Mouse (Mus musculus) heart, embryonic 16.5 days (tissue): ENCODE data around the gene Tbcc. TPM values are rescaled to one million over a fixed set of nuclear protein-coding genes. Genes with fewer than 3 reads are reported as not detected.

Source experiments
- ATAC-seq: fragments of 200-750 bp; cut with Nextera tagmentation; replicated peaks from 2 replicates; pipeline ENCODE4 v1.8.0; 2017; ENCODE audit warnings: moderate number of reproducible peaks; ENCODE audit not compliant: insufficient read depth, low FRiP score; ENCODE audit errors: extremely low read depth
- H3K27ac ChIP-seq: fragments of 300-500 bp; sonication (generic); 2 replicates; pipeline ENCODE4 v1.5.1; 2014; ENCODE audit warnings: mild to moderate bottlenecking, low read length, control low read depth, moderate library complexity
- H3K27me3 ChIP-seq: fragments of 300-500 bp; sonication (generic); 2 replicates; pipeline ENCODE4 v1.6.1; 2014; ENCODE audit warnings: low read length, mixed read lengths; ENCODE audit not compliant: control insufficient read depth, insufficient read depth
- H3K36me3 ChIP-seq: fragments of 300-500 bp; sonication (generic); 2 replicates; pipeline ENCODE4 v1.6.1; 2014; ENCODE audit not compliant: control insufficient read depth, insufficient read depth
- H3K4me1 ChIP-seq: fragments of 300-500 bp; sonication (generic); 2 replicates; pipeline ENCODE4 v1.6.1; 2014; ENCODE audit warnings: low read length, mixed read lengths; ENCODE audit not compliant: control insufficient read depth, insufficient read depth
- H3K4me2 ChIP-seq: fragments of 300-500 bp; sonication (generic); 2 replicates; pipeline ENCODE4 v1.6.1; 2014; ENCODE audit warnings: low read depth, mild to moderate bottlenecking, control low read depth, low read length
- H3K4me3 ChIP-seq: fragments of 300-500 bp; sonication (generic); 2 replicates; pipeline ENCODE4 v1.5.1; 2014; ENCODE audit warnings: mild to moderate bottlenecking, control low read depth, low read length
- H3K9ac ChIP-seq: fragments of 300-500 bp; sonication (generic); 2 replicates; pipeline ENCODE4 v1.6.1; 2014; ENCODE audit warnings: low read length, control low read depth
- H3K9me3 ChIP-seq: fragments of 300-500 bp; sonication (generic); replicated peaks from 2 replicates; pipeline ENCODE4 v1.6.1; 2016; ENCODE audit warnings: low read length; ENCODE audit not compliant: control insufficient read depth
- WGBS: fragments of 180-500 bp; shearing (Covaris S2); extraction: QIAGEN DNeasy Blood & Tissue Kit; methylation state at CpG from one replicate; pipeline ENCODE4 v1.1.7; 2014; 5-methylcytosine and 5-hydroxymethylcytosine counted together
- polyA plus RNA-seq: library from polyadenylated mRNA; unstranded; fragments of >200 nt; fragmentation: Nextera tagmentation; extraction: Ambion mirVana; gene quantifications from 2 replicates; pipeline ENCODE4 v1.2.1, GENCODE M21; 2015

Tbcc gene
- polyA plus RNA-seq, 1 experiment from 2014 or later, result 42.9 TPM

- peaks cover 34% of the 10 kb centered on the region for H3K4me1 ChIP-seq
- no peaks in the 10 kb centered on the region for H3K9me3 ChIP-seq
- no peak overlapping the region for H3K4me3 ChIP-seq
- peak overlapping the region; percentile 40 for H3K9ac ChIP-seq
- no peak for ATAC-seq
- no peaks in the 10 kb centered on the region for H3K36me3 ChIP-seq
- peak overlapping the region; percentile 86 for H3K27ac ChIP-seq
- peak overlapping the region; percentile 70; the same call in 1 of the 2 replicates for H3K4me2 ChIP-seq
- WGBS, result 65% methylated on average over 7 of the region's 7 CpGs
- H3K27me3 ChIP-seq, result no peaks in the 10 kb centered on the region
These were observed 36.4 kb upstream of the Tbcc start for GRCm38 (mm10) chr17:46854096-46854495.

- Histone ChIP-seq H3K4me3 (peak overlapping the region; percentile 19), H3K27ac (peak overlapping the region; percentile 86), H3K36me3 (no peaks in the 10 kb centered on the region), H3K4me2 (peak overlapping the region; percentile 70), H3K27me3 (no peaks in the 10 kb centered on the region), H3K4me1 (peaks cover 34% of the 10 kb centered on the region), H3K9me3 (no peaks in the 10 kb centered on the region), H3K9ac (peak overlapping the region; percentile 60)
- WGBS, result 35% methylated on average over 8 of the region's 8 CpGs
- ATAC-seq, result no peak
These were observed 35.8 kb upstream of the Tbcc start for GRCm38 (mm10) chr17:46854640-46855110.

GRCm38 (mm10) chr17:46855328-46856106 lies 35.0 kb upstream of the Tbcc start:
- WGBS, result 43% methylated on average over 15 of the region's 15 CpGs

GRCm38 (mm10) chr17:46856107-46856388 lies 34.4 kb upstream of the Tbcc start:
- Histone ChIP-seq H3K4me1 (peaks cover 34% of the 10 kb centered on the region), H3K9ac (peak overlapping the region; percentile 100), H3K27ac (peak overlapping the region; percentile 99), H3K27me3 (no peaks in the 10 kb centered on the region), H3K4me3 (peak overlapping the region; percentile 66), H3K9me3 (no peaks in the 10 kb centered on the region), H3K36me3 (no peaks in the 10 kb centered on the region), H3K4me2 (peak overlapping the region; percentile 70)
- ATAC-seq, result no peak
- WGBS, result 12% methylated on average over 4 of the region's 4 CpGs

More at GRCm38 (mm10) chr17:46855328-46856106, 35.0 kb upstream of the Tbcc start:
- H3K9me3 ChIP-seq, result no peaks in the 10 kb centered on the region
- peak overlapping the region; percentile 100 for H3K9ac ChIP-seq
- H3K36me3 ChIP-seq, result no peaks in the 10 kb centered on the region
- peaks cover 34% of the 10 kb centered on the region for H3K4me1 ChIP-seq
- H3K4me3 ChIP-seq, result peak overlapping the region; percentile 66
- no peak for ATAC-seq
- peak overlapping the region; percentile 70 for H3K4me2 ChIP-seq
- H3K27me3 ChIP-seq, result no peaks in the 10 kb centered on the region
- H3K27ac ChIP-seq, result peak overlapping the region; percentile 99

- H3K27ac ChIP-seq, result peak overlapping the region; percentile 99
- H3K4me3 ChIP-seq, result peak overlapping the region; percentile 66
- H3K36me3 ChIP-seq, result no peaks in the 10 kb centered on the region
- ATAC-seq, result peak; percentile 15
- no peaks in the 10 kb centered on the region for H3K27me3 ChIP-seq
- H3K4me2 ChIP-seq, result peak overlapping the region; percentile 70
- H3K4me1 ChIP-seq, result peaks cover 34% of the 10 kb centered on the region
- H3K9ac ChIP-seq, result peak overlapping the region; percentile 100
- under 1% methylated on average over 87 of the region's 87 CpGs for WGBS
- no peaks in the 10 kb centered on the region for H3K9me3 ChIP-seq
These were observed 33.8 kb upstream of the Tbcc start for GRCm38 (mm10) chr17:46856471-46857360.

GRCm38 (mm10) chr17:46857361-46857902 lies 33.1 kb upstream of the Tbcc start:
- Histone ChIP-seq H3K36me3 (no peaks in the 10 kb centered on the region), H3K9me3 (no peaks in the 10 kb centered on the region), H3K4me1 (peaks cover 33% of the 10 kb centered on the region), H3K4me3 (peak overlapping the region; percentile 66), H3K27ac (peak overlapping the region; percentile 99), H3K9ac (peak overlapping the region; percentile 100), H3K27me3 (no peaks in the 10 kb centered on the region), H3K4me2 (peak overlapping the region; percentile 70)
- ATAC-seq, result peak; percentile 67
- WGBS, result 0% methylated on average over 39 of the region's 52 CpGs

GRCm38 (mm10) chr17:46857903-46858748 lies 32.4 kb upstream of the Tbcc start, which contains the start of gene Bicral:
TSS of gene Bicral (minus strand) at chr17:46858482.
- ATAC-seq, result peak; percentile 46
- no peaks in the 10 kb centered on the region for H3K9me3 ChIP-seq
- peak within 1 kb of the TSS; percentile 66 for H3K4me3 ChIP-seq
- H3K27me3 ChIP-seq, result no peaks in the 10 kb centered on the region
- peaks cover 26% of the 10 kb centered on the region for H3K4me1 ChIP-seq
- H3K36me3 ChIP-seq, result no peaks in the 10 kb centered on the region
- H3K4me2 ChIP-seq, result peak within 1 kb of the TSS; percentile 70
- peak within 1 kb of the TSS; percentile 99 for H3K27ac ChIP-seq
- H3K9ac ChIP-seq, result peak within 1 kb of the TSS; percentile 100
- WGBS, result under 1% methylated on average over 54 of the region's 65 CpGs

GRCm38 (mm10) chr17:46858749-46859444 lies 31.6 kb upstream of the Tbcc start:
- peak overlapping the region; percentile 66 for H3K4me2 ChIP-seq
- peaks cover 19% of the 10 kb centered on the region for H3K4me1 ChIP-seq
- peak overlapping the region; percentile 100 for H3K9ac ChIP-seq
- H3K27me3 ChIP-seq, result no peaks in the 10 kb centered on the region
- 23% methylated on average over 9 of the region's 9 CpGs for WGBS
- H3K4me3 ChIP-seq, result peak overlapping the region; percentile 66
- ATAC-seq, result no peak
- H3K9me3 ChIP-seq, result no peaks in the 10 kb centered on the region
- H3K27ac ChIP-seq, result peak overlapping the region; percentile 99
- H3K36me3 ChIP-seq, result no peaks in the 10 kb centered on the region
